Mouse (Mus musculus): ENCODE results near the gene Foxr1. TPM values are rescaled to one million over a fixed set of nuclear protein-coding genes. Genes with fewer than 3 reads are reported as not detected.

Gene Foxr1
- total RNA-seq, 2 experiments from 2014 or later = not detected

Small RNAs within 50 kb of the gene (microRNA-seq; reads per million reads assigned to microRNA genes)
- 1.1 to 2.3 reads per million in 2 experiments for gene Mir7085

Other genes with a start within 250 kb of the Foxr1 start
- gene Cbl, start 207.1 kb downstream of the Foxr1 start, total RNA-seq (2021) = 10 to 100 TPM; 58.1 to 62.7 TPM
- gene Ccdc153, start 200.5 kb downstream of the Foxr1 start, total RNA-seq (2021) = 1 to 10 TPM; 4.5 to 8.4 TPM
- 1 to 10 TPM in 1 of 2 experiments, under 1 TPM in 1; 0.88 to 1.0 TPM for gene Pdzd3, start 189.7 kb downstream of the Foxr1 start, total RNA-seq (2021)
- gene Nlrx1, start 172.5 kb downstream of the Foxr1 start, total RNA-seq (2021) = 10 to 100 TPM in 1 of 2 experiments, 1 to 10 TPM in 1; 10.0 to 12.2 TPM
- 10 to 100 TPM; 69.3 to 75.8 TPM for gene Abcg4, start 152.5 kb downstream of the Foxr1 start, total RNA-seq (2021)
- 10 to 100 TPM; 26.0 to 28.5 TPM for gene Hinfp, start 135.5 kb downstream of the Foxr1 start, total RNA-seq (2021)
- gene C2cd2l, start 120.9 kb downstream of the Foxr1 start, total RNA-seq (2021) = 100 to 1,000 TPM; 128 to 144 TPM
- gene Dpagt1, start 115.1 kb downstream of the Foxr1 start, total RNA-seq (2021) = 10 to 100 TPM; 16.2 to 16.3 TPM
- gene H2afx, start 106.4 kb downstream of the Foxr1 start, total RNA-seq (2021) = 10 to 100 TPM; 50.5 to 59.1 TPM
- 10 to 100 TPM; 22.6 to 22.8 TPM for gene Hmbs, start 96.9 kb downstream of the Foxr1 start, total RNA-seq (2021)
- gene Vps11, start 79.5 kb downstream of the Foxr1 start, total RNA-seq (2021) = 10 to 100 TPM; 41.8 to 46.1 TPM
- 100 to 1,000 TPM in 1 of 2 experiments, 10 to 100 TPM in 1; 97.1 to 116 TPM for gene Hyou1, start 61.6 kb downstream of the Foxr1 start, total RNA-seq (2021)
- gene Slc37a4, start 44.3 kb downstream of the Foxr1 start, total RNA-seq (2021) = 10 to 100 TPM; 39.8 to 41.0 TPM
- 100 to 1,000 TPM; 593 to 617 TPM for gene Rps25, start 34.0 kb downstream of the Foxr1 start, total RNA-seq (2021)
- 10 to 100 TPM; 67.9 to 73.9 TPM for gene Trappc4, start 33.5 kb downstream of the Foxr1 start, total RNA-seq (2021)
- gene Ccdc84, start 22.6 kb downstream of the Foxr1 start, total RNA-seq (2021) = 10 to 100 TPM; 19.6 to 24.1 TPM
- gene Upk2, start 13.8 kb upstream of the Foxr1 start, total RNA-seq (2021) = not detected
- 10 to 100 TPM; 76.1 to 76.3 TPM for gene Bcl9l, start 41.7 kb upstream of the Foxr1 start, total RNA-seq (2021)
- gene Cxcr5, start 120.7 kb upstream of the Foxr1 start, total RNA-seq (2021) = not detected
- 100 to 1,000 TPM; 107 TPM for gene Ddx6, start 163.8 kb upstream of the Foxr1 start, total RNA-seq (2021)
- gene Treh, start 232.1 kb upstream of the Foxr1 start, total RNA-seq (2021) = not detected

Measured in layer of hippocampus, postnatal 14 days (tissue).